Mouse (Mus musculus) liver, adult 2 months (tissue): Measurements from ENCODE around the gene Rmdn3. TPM values are rescaled to one million over a fixed set of nuclear protein-coding genes. Genes with fewer than 3 reads are reported as not detected.

ENCODE experiments used
- DNase-seq: peaks from one replicate; pipeline ENCODE4 v3.0.0-alpha.2; 2011; ENCODE audit warnings: low read depth, low spot score; ENCODE audit errors: extremely low read depth
- H3K27ac ChIP-seq: fragments of 200-500 bp; replicated peaks from 2 replicates; pipeline ENCODE4 v1.5.1; 2012; ENCODE audit warnings: low read depth, mild to moderate bottlenecking, control low read depth, inconsistent platforms, low read length; ENCODE audit not compliant: insufficient read depth
- H3K27me3 ChIP-seq: fragments of 200-500 bp; 2 replicates; pipeline ENCODE4 v1.6.1; 2012; ENCODE audit warnings: mild to moderate bottlenecking, moderate library complexity, low read length, inconsistent platforms; ENCODE audit not compliant: control insufficient read depth, insufficient read depth
- H3K36me3 ChIP-seq: fragments of 200-500 bp; 2 replicates; pipeline ENCODE4 v1.6.1; 2012; ENCODE audit warnings: low read length, inconsistent platforms; ENCODE audit not compliant: control insufficient read depth, insufficient read depth
- H3K4me1 ChIP-seq: fragments of 200-500 bp; 2 replicates; pipeline ENCODE4 v1.6.1; 2011; ENCODE audit warnings: low read length; ENCODE audit not compliant: control insufficient read depth, insufficient read depth
- H3K4me3 ChIP-seq: fragments of 200-500 bp; 2 replicates; pipeline ENCODE4 v1.5.1; 2011; ENCODE audit warnings: low read depth, mild to moderate bottlenecking, control low read depth, low read length, moderate library complexity; ENCODE audit not compliant: insufficient read depth
- H3K79me2 ChIP-seq: fragments of 200-500 bp; 2 replicates; pipeline ENCODE4 v1.6.1; 2012; ENCODE audit warnings: inconsistent platforms, mild to moderate bottlenecking, low read length, moderate library complexity; ENCODE audit not compliant: control insufficient read depth, insufficient read depth
- H3K9ac ChIP-seq: fragments of 200-500 bp; 2 replicates; pipeline ENCODE4 v1.6.1; 2012; ENCODE audit warnings: low read depth, mild to moderate bottlenecking, control low read depth, inconsistent platforms, low read length
- CTCF ChIP-seq: fragments of 200-500 bp; IDR thresholded peaks from 2 replicates; pipeline ENCODE4 v1.5.1; 2011; ENCODE audit warnings: low read depth, low read length, control low read depth
- POLR2A ChIP-seq: fragments of 200-500 bp; IDR thresholded peaks from 2 replicates; pipeline ENCODE4 v1.6.1; 2011; ENCODE audit warnings: low read length, control low read depth; ENCODE audit not compliant: insufficient read depth; ENCODE audit errors: extremely low read depth
- WGBS: fragments of 180-500 bp; shearing (Covaris S2); methylation state at CpG from one replicate; pipeline ENCODE4 v1.1.7; 2018; 5-methylcytosine and 5-hydroxymethylcytosine counted together
- polyA plus RNA-seq: library from polyadenylated mRNA; depleted of rRNA; stranded (reverse); fragments of >200 nt; gene quantifications from 2 replicates; pipeline ENCODE4 v1.2.3, GENCODE M21; 2012
- total RNA-seq: library from RNA; depleted of rRNA; stranded (reverse); fragments of >200 nt; gene quantifications from 2 replicates; pipeline ENCODE4 v1.2.3, GENCODE M21; 2014

Rmdn3 gene
- total and polyA plus RNA-seq, 2 experiments: 26.4 to 63.6 TPM

DNA sequence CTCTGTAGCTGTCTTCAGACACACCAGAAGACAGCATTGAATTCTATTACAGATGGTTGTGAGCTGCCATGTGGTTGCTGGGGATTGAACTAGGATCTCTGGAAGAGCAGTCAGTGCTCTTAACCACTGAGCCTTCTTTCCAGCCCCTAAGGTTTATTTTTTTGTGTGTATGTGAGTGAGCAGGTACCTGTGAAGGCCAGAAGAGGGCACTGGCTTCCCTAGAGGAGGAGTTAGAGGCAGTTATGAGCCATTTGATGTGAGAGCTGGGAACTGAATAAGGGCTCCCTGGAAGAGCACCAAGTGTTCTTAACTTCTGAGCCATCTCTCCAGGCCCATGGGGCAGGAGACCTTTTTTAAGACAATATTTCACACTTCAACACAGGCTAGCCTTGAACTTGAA, 8.6 kb upstream of the Rmdn3 start:
- H3K4me3 ChIP-seq: no peak overlapping the region
- H3K79me2 ChIP-seq: 0 out of 2 replicates have a peak, but pooled peaks cover 4% of the 10 kb centered on the region
- no peak for DNase-seq
- H3K9ac ChIP-seq: no peak overlapping the region
- no peaks in the 10 kb centered on the region for H3K27me3 ChIP-seq
- no peak overlapping the region for H3K27ac ChIP-seq
- H3K36me3 ChIP-seq: no peaks in the 10 kb centered on the region
- H3K4me1 ChIP-seq: peaks cover 3% of the 10 kb centered on the region
- no peak for TF ChIP-seq CTCF
- no peak for TF ChIP-seq POLR2A

DNA sequence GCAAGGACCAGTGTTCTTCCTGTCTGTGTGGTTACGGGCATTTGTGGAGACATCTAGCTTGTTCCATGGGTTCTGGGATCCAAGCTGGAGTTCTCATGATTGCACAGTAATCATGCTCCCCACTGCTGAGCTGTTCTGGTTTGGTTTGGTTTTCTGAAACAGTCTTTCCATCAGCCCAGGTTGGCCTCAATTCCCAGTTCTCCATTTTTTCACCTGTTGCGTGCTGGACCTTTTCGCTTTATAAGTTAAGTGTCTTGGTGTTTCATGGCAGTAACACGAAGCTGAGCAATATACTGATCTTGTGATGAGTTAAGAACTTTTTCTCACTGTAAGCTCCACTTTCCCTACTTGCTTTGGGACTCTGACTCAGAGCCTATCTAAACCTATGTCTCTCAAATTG, 7.2 kb upstream of the Rmdn3 start:
- Histone ChIP-seq H3K27me3 (no peaks in the 10 kb centered on the region), H3K36me3 (no peaks in the 10 kb centered on the region), H3K4me1 (peaks cover 3% of the 10 kb centered on the region), H3K4me3 (no peak overlapping the region), H3K27ac (no peak overlapping the region), H3K79me2 (0 out of 2 replicates have a peak, but pooled peaks cover 4% of the 10 kb centered on the region), H3K9ac (no peak overlapping the region)
- TF ChIP-seq CTCF (no peak), POLR2A (no peak)
- WGBS: 90% methylated on average over 4 of the region's 4 CpGs
- no peak for DNase-seq

DNA sequence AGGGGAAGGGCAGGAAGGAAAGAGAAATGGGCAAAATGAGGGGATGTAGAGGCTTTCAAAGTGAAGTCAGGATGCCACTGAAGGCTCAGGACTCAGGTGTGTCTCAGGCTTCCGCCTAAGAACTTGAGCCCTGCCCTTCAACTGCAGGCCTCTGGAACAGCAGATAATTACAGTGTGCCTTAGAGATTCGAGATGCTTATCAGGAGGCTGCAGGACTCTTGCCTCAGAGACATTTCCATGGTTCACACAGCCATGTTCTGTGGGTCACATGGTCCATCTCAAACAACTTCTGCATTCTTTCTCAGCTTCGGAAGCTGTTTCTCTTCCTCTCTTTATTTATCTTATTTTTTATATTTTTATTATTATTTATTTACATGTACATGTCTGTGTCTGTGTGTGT, 6.3 kb upstream of the Rmdn3 start:
- Histone ChIP-seq H3K27ac (no peak overlapping the region), H3K79me2 (0 out of 2 replicates have a peak, but pooled peaks cover 4% of the 10 kb centered on the region), H3K4me1 (peaks cover 2% of the 10 kb centered on the region), H3K27me3 (no peaks in the 10 kb centered on the region), H3K36me3 (no peaks in the 10 kb centered on the region), H3K4me3 (no peak overlapping the region), H3K9ac (no peak overlapping the region)
- no peak for TF ChIP-seq POLR2A
- DNase-seq: no peak
- WGBS: 79% methylated on average over 3 of the region's 3 CpGs

GRCm38 (mm10) chr2:119161247-119161646, 4.4 kb upstream of the Rmdn3 start:
- Histone ChIP-seq H3K36me3 (no peaks in the 10 kb centered on the region), H3K27ac (no peak overlapping the region), H3K4me3 (no peak overlapping the region), H3K9ac (no peak overlapping the region), H3K4me1 (no peaks in the 10 kb centered on the region; the same call in 1 of the 2 replicates), H3K79me2 (0 out of 2 replicates have a peak, but pooled peaks cover 2% of the 10 kb centered on the region), H3K27me3 (no peaks in the 10 kb centered on the region)
- no peak for DNase-seq
- WGBS: 71% methylated on average over 2 of the region's 2 CpGs
- TF ChIP-seq CTCF (no peak), POLR2A (no peak)

DNA sequence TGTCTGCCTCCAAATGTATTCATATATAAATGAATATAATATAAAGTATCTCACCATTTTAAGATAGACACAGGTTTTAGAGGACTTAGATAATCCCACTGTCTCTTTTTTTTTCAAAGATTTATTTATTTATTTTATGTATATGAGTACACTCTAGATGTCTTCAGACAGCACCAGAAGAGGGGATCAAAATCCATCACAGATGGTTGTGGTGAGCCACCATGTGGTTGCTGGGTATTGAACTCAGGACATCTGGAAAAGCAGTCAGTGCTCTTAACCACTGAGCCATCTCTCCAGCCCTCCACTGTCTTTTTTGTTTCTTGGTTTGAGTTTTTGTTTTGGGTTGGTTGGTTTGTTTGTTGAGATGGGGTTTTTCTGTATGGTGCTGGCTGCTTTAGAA, 1.0 kb upstream of the Rmdn3 start:
- Histone ChIP-seq H3K4me3 (no peak overlapping the region), H3K4me1 (peaks cover 7% of the 10 kb centered on the region), H3K27ac (no peak overlapping the region), H3K9ac (no peak overlapping the region), H3K36me3 (peaks cover 14% of the 10 kb centered on the region), H3K27me3 (no peaks in the 10 kb centered on the region), H3K79me2 (peaks cover 5% of the 10 kb centered on the region; the same call in 1 of the 2 replicates)
- no peak for DNase-seq
- TF ChIP-seq POLR2A (no peak), CTCF (no peak)

DNA sequence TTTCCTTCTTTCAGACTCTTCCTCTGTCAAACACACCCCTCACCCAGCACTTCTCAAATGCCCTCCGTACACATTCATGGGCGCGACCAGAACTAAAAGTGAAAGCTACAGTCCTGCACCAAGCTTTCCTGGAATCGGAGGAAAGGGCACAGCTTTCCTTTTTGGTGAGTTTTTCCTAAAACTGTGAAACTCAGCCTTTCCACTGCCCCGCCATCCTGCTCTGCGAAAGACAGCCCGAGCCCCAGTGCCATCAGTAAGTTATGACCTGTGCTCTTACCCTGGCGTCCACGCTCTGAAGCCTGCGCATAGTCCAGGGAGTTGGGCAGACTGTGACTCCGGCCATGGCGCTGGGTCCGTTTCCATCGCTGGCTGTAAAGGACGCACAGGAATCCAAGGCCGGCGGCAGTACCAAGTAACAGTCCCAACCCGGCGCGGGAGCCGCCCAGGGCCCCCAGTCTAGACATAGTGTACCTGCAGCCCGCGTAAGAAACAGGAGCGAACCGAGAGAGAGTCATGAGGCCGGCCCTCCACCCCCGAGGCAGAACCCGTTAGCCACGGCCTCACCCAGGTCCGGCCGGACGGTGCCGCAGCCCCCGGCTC, 653 bp downstream of the Rmdn3 start:
- H3K79me2 ChIP-seq: peaks cover 5% of the 10 kb centered on the region; the same call in 1 of the 2 replicates
- peak; percentile 56 for DNase-seq
- H3K27ac ChIP-seq: peak overlapping the region; percentile 89
- peak overlapping the region; percentile 68 for H3K4me3 ChIP-seq
- H3K27me3 ChIP-seq: no peaks in the 10 kb centered on the region
- H3K9ac ChIP-seq: peak overlapping the region; percentile 86
- TF ChIP-seq CTCF (no peak), POLR2A (no peak)
- WGBS: under 1% methylated on average over 34 of the region's 34 CpGs
- H3K36me3 ChIP-seq: peaks cover 23% of the 10 kb centered on the region
- peaks cover 7% of the 10 kb centered on the region for H3K4me1 ChIP-seq
